Mouse (Mus musculus) telencephalon, adult 2 months (tissue): Measurements from ENCODE around the gene Zmiz2.
"Not testable (repeated sequence)": the region's sequence is repeated elsewhere in the genome, so short reads cannot be mapped to it uniquely, and the experiment has no call there.

Experiments
- DNase-seq: peaks from one replicate; pipeline ENCODE4 v3.0.0-alpha.2; 2011; ENCODE audit warnings: low read depth, low spot score

Gene Zmiz2

GRCm38 (mm10) chr11:6388726-6389413 lies at the start of gene Zmiz2:
TSS of gene Zmiz2 (plus strand) at chr11:6389074.
- DNase-seq: peak; percentile 76

GRCm38 (mm10) chr11:6345956-6346355 lies 42.9 kb upstream of the Zmiz2 start:
- DNase-seq: no peak

- no peak for DNase-seq
Measured at GRCm38 (mm10) chr11:6346966-6347365, 41.9 kb upstream of the Zmiz2 start.

- DNase-seq: no peak
Measured at GRCm38 (mm10) chr11:6348681-6349200, 40.1 kb upstream of the Zmiz2 start.

GRCm38 (mm10) chr11:6349586-6349985 lies 39.3 kb upstream of the Zmiz2 start:
- no peak for DNase-seq

- DNase-seq: no peak
Measured at GRCm38 (mm10) chr11:6355106-6355505, 33.8 kb upstream of the Zmiz2 start.

GRCm38 (mm10) chr11:6364581-6365275 lies 24.1 kb upstream of the Zmiz2 start:
- no peak for DNase-seq

- DNase-seq: no peak
Measured at GRCm38 (mm10) chr11:6365885-6366284, 23.0 kb upstream of the Zmiz2 start.

- DNase-seq: no peak
Measured at GRCm38 (mm10) chr11:6366434-6366833, 22.4 kb upstream of the Zmiz2 start.

- no peak for DNase-seq
Measured at GRCm38 (mm10) chr11:6367156-6367555, 21.7 kb upstream of the Zmiz2 start.

- DNase-seq: not testable (repeated sequence)
Measured at GRCm38 (mm10) chr11:6367986-6368385, 20.9 kb upstream of the Zmiz2 start.

- DNase-seq: no peak
Measured at GRCm38 (mm10) chr11:6371376-6372155, 17.3 kb upstream of the Zmiz2 start.

- no peak for DNase-seq
Measured at GRCm38 (mm10) chr11:6372784-6373183, 16.1 kb upstream of the Zmiz2 start.

GRCm38 (mm10) chr11:6380916-6381315 lies 8.0 kb upstream of the Zmiz2 start:
- no peak for DNase-seq

GRCm38 (mm10) chr11:6388126-6388725 lies 648 bp upstream of the Zmiz2 start:
- no peak for DNase-seq

GRCm38 (mm10) chr11:6389483-6389921 lies 628 bp downstream of the Zmiz2 start:
- no peak for DNase-seq

GRCm38 (mm10) chr11:6390376-6391053 lies 1.6 kb downstream of the Zmiz2 start:
- DNase-seq: no peak

GRCm38 (mm10) chr11:6391516-6392276 lies 2.8 kb downstream of the Zmiz2 start:
- no peak for DNase-seq

GRCm38 (mm10) chr11:6392857-6393256 lies 4.0 kb downstream of the Zmiz2 start:
- DNase-seq: no peak

- no peak for DNase-seq
Measured at GRCm38 (mm10) chr11:6393866-6394265, 5.0 kb downstream of the Zmiz2 start.
